Mouse (Mus musculus) hindbrain, embryonic 12.5 days (tissue): Measurements from ENCODE around the gene Zfp827. TPM values are rescaled to one million over a fixed set of nuclear protein-coding genes. Genes with fewer than 3 reads are reported as not detected.

Source experiments
- ATAC-seq: fragments of 200-750 bp; cut with Nextera tagmentation; 2 replicates; pipeline ENCODE4 v1.8.0; 2017; ENCODE audit warnings: moderate TSS enrichment; ENCODE audit not compliant: low FRiP score
- H3K27ac ChIP-seq: fragments of 300-500 bp; sonication (generic); 2 replicates; pipeline ENCODE4 v1.5.1; 2016; ENCODE audit warnings: mild to moderate bottlenecking
- H3K27me3 ChIP-seq: fragments of 300-500 bp; sonication (generic); 2 replicates; pipeline ENCODE4 v1.6.1; 2016; ENCODE audit warnings: mild to moderate bottlenecking
- H3K36me3 ChIP-seq: fragments of 300-500 bp; sonication (generic); 2 replicates; pipeline ENCODE4 v1.6.1; 2016; ENCODE audit warnings: mild to moderate bottlenecking
- H3K4me1 ChIP-seq: fragments of 300-500 bp; sonication (generic); 2 replicates; pipeline ENCODE4 v1.6.1; 2016
- H3K4me2 ChIP-seq: fragments of 300-500 bp; sonication (generic); replicated peaks from 2 replicates; pipeline ENCODE4 v1.6.1; 2016; ENCODE audit warnings: mild to moderate bottlenecking
- H3K4me3 ChIP-seq: fragments of 300-500 bp; sonication (generic); 2 replicates; pipeline ENCODE4 v1.5.1; 2016; ENCODE audit warnings: mild to moderate bottlenecking
- H3K9ac ChIP-seq: fragments of 300-500 bp; sonication (generic); 2 replicates; pipeline ENCODE4 v1.6.1; 2016; ENCODE audit warnings: mild to moderate bottlenecking, moderate library complexity
- H3K9me3 ChIP-seq: fragments of 300-500 bp; sonication (generic); replicated peaks from 2 replicates; pipeline ENCODE4 v1.6.1; 2016; ENCODE audit warnings: mild to moderate bottlenecking
- WGBS: fragments of 180-500 bp; shearing (Covaris S2); methylation state at CpG from one replicate; pipeline ENCODE4 v1.1.7; 2016; 5-methylcytosine and 5-hydroxymethylcytosine counted together
- polyA plus RNA-seq: library from polyadenylated mRNA; unstranded; fragments of >200 nt; fragmentation: Nextera tagmentation; extraction: Ambion mirVana; gene quantifications from 2 replicates; pipeline ENCODE4 v1.2.1, GENCODE M21; 2016

Zfp827 gene
- polyA plus RNA-seq, result 14.2 and 15.2 TPM in 2 replicates

DNA sequence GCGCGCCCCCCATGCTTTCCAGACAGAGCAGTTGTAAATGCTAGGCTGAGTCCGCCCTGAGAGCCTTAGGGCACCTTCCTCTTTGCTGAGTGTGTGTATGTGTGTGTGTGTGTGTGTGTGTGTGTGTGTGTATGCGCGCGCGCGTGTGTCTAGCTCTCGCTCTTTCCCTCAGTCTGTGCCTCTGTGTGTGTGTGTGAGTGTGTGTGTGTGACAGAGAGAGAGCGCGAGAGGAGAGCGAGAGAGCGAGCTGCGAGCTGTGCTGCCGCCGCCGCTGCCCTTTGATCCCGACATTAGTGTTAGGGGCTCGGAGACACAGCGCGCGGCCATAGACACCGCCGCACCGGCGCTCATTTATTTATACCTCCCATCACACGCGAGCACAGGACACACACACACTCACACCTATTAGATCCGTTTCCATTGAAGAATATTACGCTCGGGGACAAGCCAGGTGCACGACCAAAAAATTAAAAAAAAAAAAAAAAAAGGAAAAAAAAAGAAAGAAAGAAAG, at the start of gene Zfp827:
Zfp827 (plus strand) TSS at position 461 of the 511 bp plus-strand sequence.
- peak; percentile 74 for ATAC-seq
- H3K4me1 ChIP-seq, result peaks cover 24% of the 10 kb centered on the region
- H3K9me3 ChIP-seq, result no peaks in the 10 kb centered on the region
- H3K4me3 ChIP-seq, result peak within 1 kb of the TSS; percentile 99
- H3K36me3 ChIP-seq, result no peaks in the 10 kb centered on the region
- under 1% methylated on average over 32 of the region's 32 CpGs for WGBS
- no peaks in the 10 kb centered on the region for H3K27me3 ChIP-seq
- peak within 1 kb of the TSS; percentile 99 for H3K9ac ChIP-seq
- H3K4me2 ChIP-seq, result peak within 1 kb of the TSS; percentile 85
- peak within 1 kb of the TSS; percentile 100 for H3K27ac ChIP-seq

DNA sequence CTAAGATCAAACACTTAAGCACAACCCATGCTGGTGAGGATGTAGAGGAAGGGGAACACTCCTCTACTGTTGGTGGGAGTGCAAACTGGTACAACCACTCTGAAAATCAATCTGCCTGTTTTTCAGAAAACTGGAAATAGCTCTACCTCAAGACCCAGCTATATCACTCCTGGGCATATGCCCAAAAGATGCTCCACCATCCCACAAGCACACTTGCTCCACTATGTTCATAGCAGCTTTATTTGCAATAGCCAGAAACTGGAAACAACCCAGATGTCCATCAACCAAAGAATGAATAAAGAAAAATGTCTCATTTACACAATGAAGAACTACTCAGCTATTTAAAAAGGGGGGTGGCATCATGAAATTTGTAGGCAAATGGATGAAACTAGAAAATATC, 23.9 kb upstream of the Zfp827 start:
- Histone ChIP-seq H3K27me3 (no peaks in the 10 kb centered on the region), H3K9me3 (no peaks in the 10 kb centered on the region), H3K4me3 (no peak overlapping the region), H3K4me1 (no peaks in the 10 kb centered on the region), H3K4me2 (no peak overlapping the region), H3K27ac (no peak overlapping the region), H3K36me3 (no peaks in the 10 kb centered on the region), H3K9ac (no peak overlapping the region)
- ATAC-seq, result no peak

DNA sequence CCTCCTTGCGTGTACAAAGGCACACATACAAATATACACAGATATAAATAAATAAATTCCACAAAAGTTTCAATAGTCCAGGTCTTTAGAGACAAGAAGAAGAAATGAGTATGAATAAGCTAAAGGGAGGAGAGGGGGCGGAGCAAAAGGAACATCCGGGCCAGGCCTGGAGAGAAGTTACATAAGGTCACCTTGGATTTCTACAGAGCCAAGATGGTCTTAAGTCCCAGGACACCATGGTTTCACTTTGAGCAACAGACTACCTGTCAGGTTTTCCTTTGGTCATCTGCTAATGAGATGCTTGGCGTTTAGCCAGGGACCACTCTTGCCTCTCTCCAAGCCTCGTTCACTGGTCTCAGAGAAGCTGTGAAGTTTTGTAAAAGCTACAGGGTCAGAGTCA, 13.2 kb upstream of the Zfp827 start:
- no peak for ATAC-seq
- 78% methylated on average over 5 of the region's 5 CpGs for WGBS
- Histone ChIP-seq H3K9me3 (no peaks in the 10 kb centered on the region), H3K36me3 (no peaks in the 10 kb centered on the region), H3K27ac (no peak overlapping the region), H3K4me3 (no peak overlapping the region), H3K9ac (no peak overlapping the region), H3K4me1 (no peaks in the 10 kb centered on the region), H3K4me2 (no peak overlapping the region), H3K27me3 (no peaks in the 10 kb centered on the region)

DNA sequence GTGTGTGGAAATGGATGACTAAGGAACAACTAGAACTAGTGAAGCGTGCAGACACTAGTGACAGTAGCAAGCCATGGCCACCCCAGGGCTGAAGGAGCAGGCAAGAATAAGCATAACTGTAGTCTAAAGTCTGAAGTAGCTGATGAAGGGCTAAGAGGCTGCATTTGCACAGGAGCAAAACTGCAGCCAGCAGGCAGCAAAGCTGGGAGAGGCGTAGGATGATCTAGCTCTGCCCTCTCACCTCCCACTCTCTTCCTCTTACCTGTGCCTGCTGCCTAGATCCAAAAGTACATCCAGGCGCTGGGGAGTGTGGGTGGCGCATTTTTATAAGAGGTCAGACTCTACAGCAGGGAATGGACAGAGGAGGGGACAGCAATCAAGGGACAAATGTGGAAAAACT, 12.2 kb upstream of the Zfp827 start:
- H3K27ac ChIP-seq, result no peak overlapping the region
- H3K9me3 ChIP-seq, result no peaks in the 10 kb centered on the region
- H3K9ac ChIP-seq, result no peak overlapping the region
- H3K27me3 ChIP-seq, result no peaks in the 10 kb centered on the region
- 68% methylated on average over 4 of the region's 4 CpGs for WGBS
- H3K4me3 ChIP-seq, result no peak overlapping the region
- H3K4me2 ChIP-seq, result no peak overlapping the region
- H3K4me1 ChIP-seq, result no peaks in the 10 kb centered on the region
- H3K36me3 ChIP-seq, result no peaks in the 10 kb centered on the region
- no peak for ATAC-seq

DNA sequence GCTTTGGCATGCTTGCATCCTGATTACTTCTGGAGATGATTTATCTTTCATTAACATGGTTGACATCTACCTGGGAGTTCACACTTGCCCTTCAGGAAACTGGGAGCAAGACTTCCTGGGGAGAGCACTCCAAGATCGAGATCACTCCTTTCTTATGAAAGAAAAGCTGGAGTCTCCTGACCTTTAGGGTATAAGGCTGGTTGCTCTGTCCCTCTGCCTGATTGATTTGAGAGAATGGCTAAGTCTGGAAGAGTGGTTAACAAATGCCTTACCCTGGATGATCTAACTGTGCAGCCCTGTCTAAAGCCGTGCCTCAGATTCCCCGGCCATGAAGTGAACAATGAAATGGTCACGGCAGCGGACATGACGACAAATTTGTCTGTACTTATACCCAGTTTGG, 11.7 kb upstream of the Zfp827 start:
- H3K36me3 ChIP-seq, result no peaks in the 10 kb centered on the region
- no peak overlapping the region for H3K9ac ChIP-seq
- ATAC-seq, result no peak
- H3K4me3 ChIP-seq, result no peak overlapping the region
- 33% methylated on average over 6 of the region's 6 CpGs for WGBS
- no peak overlapping the region for H3K4me2 ChIP-seq
- no peaks in the 10 kb centered on the region for H3K9me3 ChIP-seq
- no peaks in the 10 kb centered on the region for H3K4me1 ChIP-seq
- H3K27ac ChIP-seq, result no peak overlapping the region
- H3K27me3 ChIP-seq, result no peaks in the 10 kb centered on the region

DNA sequence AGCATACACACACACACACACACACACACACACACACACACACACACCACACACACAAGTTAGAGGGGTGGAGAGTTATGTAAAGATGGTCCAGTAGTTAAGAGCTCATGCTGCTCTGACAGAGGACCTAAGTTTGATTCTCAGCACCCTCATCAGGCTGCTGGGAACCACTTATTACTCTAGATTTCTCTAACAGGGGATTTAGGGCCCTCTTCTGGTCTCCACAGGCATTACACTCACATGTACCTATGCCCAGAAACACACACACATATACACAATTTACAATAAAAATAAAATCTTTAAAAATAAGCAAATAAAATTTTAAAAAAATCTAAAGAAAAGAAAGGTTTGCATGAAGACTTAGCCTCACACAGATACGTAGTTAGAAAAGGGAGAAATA, 4.3 kb upstream of the Zfp827 start:
- H3K27me3 ChIP-seq, result no peaks in the 10 kb centered on the region
- no peaks in the 10 kb centered on the region for H3K36me3 ChIP-seq
- no peaks in the 10 kb centered on the region; the same call in 1 of the 2 replicates for H3K4me1 ChIP-seq
- no peak overlapping the region for H3K27ac ChIP-seq
- no peak overlapping the region for H3K4me3 ChIP-seq
- no peaks in the 10 kb centered on the region for H3K9me3 ChIP-seq
- no peak overlapping the region for H3K4me2 ChIP-seq
- no peak overlapping the region for H3K9ac ChIP-seq
- 94% methylated on average over 1 of the region's 1 CpGs for WGBS
- no peak for ATAC-seq

DNA sequence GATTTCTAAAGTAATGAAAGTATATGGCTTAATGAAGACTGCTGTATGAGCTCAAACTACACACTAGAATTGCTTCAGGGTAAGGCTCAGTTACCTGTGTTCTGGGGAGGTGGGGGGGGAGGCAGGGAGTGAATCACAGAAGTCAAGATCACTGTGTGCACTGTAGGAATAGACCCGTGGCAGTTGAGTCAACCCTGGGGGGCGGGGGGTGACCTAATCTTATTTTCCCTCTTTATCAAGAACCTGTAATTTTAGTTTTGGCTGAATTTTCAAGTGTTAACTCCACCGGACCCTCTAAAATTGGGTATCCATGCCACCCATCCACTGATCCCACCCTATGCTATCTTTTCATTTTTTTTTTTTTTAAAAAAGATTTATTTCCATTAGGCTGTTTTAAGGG, 918 bp upstream of the Zfp827 start:
- H3K4me2 ChIP-seq, result peak overlapping the region; percentile 85
- ATAC-seq, result no peak
- no peaks in the 10 kb centered on the region for H3K9me3 ChIP-seq
- no peak overlapping the region for H3K9ac ChIP-seq
- no peak overlapping the region for H3K27ac ChIP-seq
- peak overlapping the region; percentile 99; the same call in 1 of the 2 replicates for H3K4me3 ChIP-seq
- no peaks in the 10 kb centered on the region for H3K27me3 ChIP-seq
- WGBS, result 35% methylated on average over 3 of the region's 3 CpGs
- no peaks in the 10 kb centered on the region for H3K36me3 ChIP-seq
- H3K4me1 ChIP-seq, result peaks cover 17% of the 10 kb centered on the region

DNA sequence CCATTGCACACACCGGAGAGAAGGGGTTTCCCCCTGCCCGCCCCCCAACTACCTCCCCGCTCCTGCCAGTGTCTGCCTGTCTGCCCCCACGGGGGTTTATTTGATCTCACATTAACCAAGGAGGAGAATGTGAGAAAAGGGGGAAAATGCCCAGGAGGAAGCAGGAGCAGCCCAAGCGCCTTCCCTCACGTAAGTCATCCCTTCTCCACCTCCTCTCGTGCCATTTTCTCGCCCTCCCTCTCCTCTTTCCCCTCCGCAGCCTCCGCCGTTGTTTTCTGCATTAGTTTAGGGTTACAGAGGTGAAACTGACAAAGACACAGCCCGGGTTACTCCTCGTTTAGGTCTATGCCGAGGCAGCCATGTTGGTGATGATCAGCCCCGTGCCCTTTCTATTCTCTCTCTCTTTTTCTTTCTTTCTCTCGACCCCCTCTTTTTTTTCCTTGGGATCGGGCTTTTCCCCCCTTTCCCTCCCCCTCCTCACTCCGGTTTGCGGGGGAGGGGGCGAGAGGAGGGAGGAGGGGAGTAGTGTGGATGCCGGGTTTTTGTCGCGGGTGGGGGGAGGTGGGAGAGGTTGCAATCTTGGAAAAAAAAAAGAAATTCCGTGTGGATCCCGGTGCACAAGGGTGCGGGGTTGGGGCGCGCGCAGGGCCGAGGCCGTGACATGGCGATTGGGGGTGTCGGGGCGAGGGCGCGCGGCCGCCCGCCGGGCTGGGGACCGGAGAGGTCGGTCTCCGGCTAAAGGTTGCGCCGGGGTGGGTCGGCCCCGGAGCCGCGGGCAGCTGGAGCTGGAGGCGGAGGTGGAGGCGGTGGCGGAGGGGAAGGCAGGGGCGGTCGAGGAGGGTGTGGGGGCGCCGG, 531 bp downstream of the Zfp827 start:
- Histone ChIP-seq H3K36me3 (no peaks in the 10 kb centered on the region), H3K4me1 (peaks cover 31% of the 10 kb centered on the region), H3K27me3 (no peaks in the 10 kb centered on the region), H3K4me2 (peak overlapping the region; percentile 85), H3K27ac (peak overlapping the region; percentile 100), H3K9me3 (no peaks in the 10 kb centered on the region), H3K9ac (peak overlapping the region; percentile 99), H3K4me3 (peak overlapping the region; percentile 99)
- ATAC-seq, result no peak
- under 1% methylated on average over 41 of the region's 56 CpGs for WGBS

DNA sequence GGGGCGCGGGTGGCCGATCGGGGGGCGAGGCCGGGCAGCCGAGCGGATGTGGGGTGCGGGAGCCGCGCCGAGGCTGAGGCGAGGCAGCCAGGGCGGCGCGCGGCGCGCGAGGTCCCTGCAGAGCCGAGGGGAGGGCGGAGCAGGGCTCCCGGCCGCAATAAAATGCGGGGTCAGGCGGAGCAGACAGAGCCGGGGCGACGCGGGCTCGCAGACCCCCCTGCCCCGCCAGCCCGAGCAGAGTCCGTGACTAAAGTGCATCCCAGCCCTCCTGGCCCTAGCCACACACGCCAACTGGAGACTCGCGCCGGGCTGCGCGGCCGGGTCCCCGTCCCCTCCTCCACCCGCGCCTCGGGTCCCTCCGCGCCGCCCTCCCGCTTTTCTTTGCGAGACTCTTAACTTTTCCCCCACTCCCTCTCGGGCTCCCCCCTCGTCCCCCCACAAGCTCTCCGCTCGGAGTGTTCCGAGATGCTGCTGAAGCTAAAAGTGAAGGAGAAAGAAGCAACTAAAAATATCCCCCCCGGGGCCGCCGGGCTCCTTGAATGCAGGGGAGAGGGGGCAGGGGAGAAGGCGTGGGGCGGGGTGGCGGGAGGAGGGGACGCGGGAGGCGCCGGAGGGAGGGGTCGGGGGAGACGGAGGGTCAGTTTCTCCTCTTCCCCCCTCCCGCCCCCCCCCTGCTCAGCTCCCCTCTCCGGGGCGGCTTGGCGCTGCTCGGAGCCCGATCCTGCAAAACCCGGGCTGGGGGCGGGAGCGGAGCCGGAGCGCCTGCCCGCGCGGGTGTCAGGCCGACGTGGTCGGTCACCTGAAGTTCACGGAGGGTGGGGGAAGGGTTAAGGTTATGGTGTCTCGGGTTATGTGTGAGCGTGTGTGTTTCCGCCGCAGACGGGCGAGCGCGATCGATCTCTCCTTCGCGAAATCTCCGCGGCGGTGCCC, 1.4 kb downstream of the Zfp827 start:
- ATAC-seq, result peak; percentile 86
- peak overlapping the region; percentile 99 for H3K9ac ChIP-seq
- H3K36me3 ChIP-seq, result no peaks in the 10 kb centered on the region
- H3K9me3 ChIP-seq, result no peaks in the 10 kb centered on the region
- peak overlapping the region; percentile 100 for H3K27ac ChIP-seq
- peak overlapping the region; percentile 99 for H3K4me3 ChIP-seq
- H3K4me2 ChIP-seq, result peak overlapping the region; percentile 85
- H3K4me1 ChIP-seq, result peaks cover 38% of the 10 kb centered on the region
- WGBS, result under 1% methylated on average over 73 of the region's 99 CpGs
- no peaks in the 10 kb centered on the region for H3K27me3 ChIP-seq

DNA sequence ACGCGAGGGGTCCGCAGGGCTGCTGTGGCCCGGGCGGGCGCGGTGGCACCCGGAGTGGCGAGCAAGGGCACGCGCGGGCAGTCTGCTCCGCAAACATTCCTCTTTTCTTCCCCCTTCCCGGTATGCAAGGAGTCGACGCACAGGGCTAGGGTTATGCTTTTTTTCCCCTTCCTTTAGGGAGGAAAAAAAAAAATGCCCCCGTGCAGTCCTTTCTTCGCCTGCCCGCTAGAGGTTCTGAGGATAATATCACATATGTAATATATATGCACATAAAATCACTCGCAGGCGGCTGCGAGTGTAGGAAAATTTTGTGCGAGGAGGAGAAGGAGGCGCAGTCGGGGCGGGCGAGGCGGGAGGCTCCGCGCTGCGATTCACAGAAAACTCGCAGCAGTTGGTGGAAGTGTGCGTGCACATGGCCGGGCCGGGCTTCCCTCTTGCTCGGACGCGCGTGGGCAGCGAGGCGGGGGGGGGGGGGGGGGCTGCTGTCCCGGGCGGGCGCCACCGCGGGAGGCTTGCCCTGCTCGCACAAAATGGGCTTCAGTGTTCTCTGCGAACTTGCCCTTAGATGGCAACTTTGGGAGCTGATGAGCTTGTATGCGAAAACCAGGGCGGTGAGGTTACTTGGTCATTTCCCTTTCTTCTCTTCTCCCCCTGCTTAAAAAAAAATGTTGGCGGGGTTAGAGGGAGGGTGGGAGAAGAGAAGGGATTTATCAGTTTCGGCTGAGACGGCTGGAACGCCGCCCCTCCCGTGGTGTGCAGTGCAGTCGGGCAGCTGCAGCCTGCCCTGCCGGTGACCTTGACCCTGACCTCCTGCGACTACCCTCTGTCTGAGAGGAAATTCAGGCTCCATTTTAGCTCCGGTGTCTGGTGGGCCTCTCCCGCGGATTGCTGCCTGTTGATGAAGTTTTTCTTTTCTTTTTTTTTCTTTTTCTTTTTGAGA, 2.4 kb downstream of the Zfp827 start:
- peak overlapping the region; percentile 99 for H3K9ac ChIP-seq
- WGBS, result under 1% methylated on average over 59 of the region's 62 CpGs
- H3K36me3 ChIP-seq, result no peaks in the 10 kb centered on the region
- peak overlapping the region; percentile 100 for H3K27ac ChIP-seq
- peak overlapping the region; percentile 85 for H3K4me2 ChIP-seq
- H3K9me3 ChIP-seq, result no peaks in the 10 kb centered on the region
- H3K4me1 ChIP-seq, result peaks cover 40% of the 10 kb centered on the region
- no peaks in the 10 kb centered on the region for H3K27me3 ChIP-seq
- peak overlapping the region; percentile 99 for H3K4me3 ChIP-seq
- ATAC-seq, result no peak

DNA sequence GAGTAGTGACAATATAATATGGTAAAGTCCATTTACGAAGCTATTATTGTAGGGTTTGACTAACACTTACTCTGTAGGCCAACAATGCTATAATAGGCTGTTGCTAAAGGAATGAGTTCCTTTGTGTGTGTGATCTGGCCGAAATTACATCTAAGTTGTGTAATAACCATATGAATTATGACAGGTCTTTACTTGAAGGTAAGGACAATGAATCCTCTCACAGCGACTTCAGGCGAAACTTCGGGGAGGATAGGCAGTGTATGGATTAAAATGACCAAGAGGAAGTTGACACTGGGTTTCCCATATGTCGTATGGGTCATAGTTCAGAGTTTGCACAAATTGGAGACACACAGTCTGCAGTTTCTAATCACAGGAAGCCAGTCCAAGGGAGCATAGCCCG, 9.3 kb downstream of the Zfp827 start:
- H3K4me2 ChIP-seq, result no peak overlapping the region
- H3K4me3 ChIP-seq, result no peak overlapping the region
- ATAC-seq, result no peak
- H3K4me1 ChIP-seq, result peaks cover 21% of the 10 kb centered on the region
- H3K27me3 ChIP-seq, result no peaks in the 10 kb centered on the region
- no peak overlapping the region for H3K9ac ChIP-seq
- H3K36me3 ChIP-seq, result 0 out of 2 replicates have a peak, but pooled peaks cover 14% of the 10 kb centered on the region
- no peak overlapping the region for H3K27ac ChIP-seq
- WGBS, result 85% methylated on average over 7 of the region's 7 CpGs
- H3K9me3 ChIP-seq, result no peaks in the 10 kb centered on the region
